Mouse (Mus musculus) limb, embryonic 11.5 days (tissue): ENCODE results near the gene Ppm1j. TPM values are rescaled to one million over a fixed set of nuclear protein-coding genes. Genes with fewer than 3 reads are reported as not detected.

Experiments
- ATAC-seq: fragments of 200-750 bp; cut with Nextera tagmentation; 2 replicates; pipeline ENCODE4 v1.8.0; 2017; ENCODE audit warnings: low read depth; ENCODE audit not compliant: insufficient number of reproducible peaks, low FRiP score, low TSS enrichment
- DNase-seq: peaks from one replicate; pipeline ENCODE4 v3.0.0-alpha.2; 2015; ENCODE audit warnings: low spot score
- H3K27ac ChIP-seq: fragments of 300-500 bp; sonication (generic); replicated peaks from 2 replicates; pipeline ENCODE4 v1.5.1; 2014; ENCODE audit warnings: low read depth, mild to moderate bottlenecking, low read length
- H3K27me3 ChIP-seq: fragments of 300-500 bp; sonication (generic); 2 replicates; pipeline ENCODE4 v1.6.1; 2014; ENCODE audit warnings: mild to moderate bottlenecking, low read length, mixed read lengths; ENCODE audit not compliant: control insufficient read depth, insufficient read depth
- H3K36me3 ChIP-seq: fragments of 300-500 bp; sonication (generic); 2 replicates; pipeline ENCODE4 v1.6.1; 2014; ENCODE audit warnings: mild to moderate bottlenecking, low read length, moderate library complexity, mixed read lengths; ENCODE audit not compliant: control insufficient read depth, insufficient read depth
- H3K4me1 ChIP-seq: fragments of 300-500 bp; sonication (generic); 2 replicates; pipeline ENCODE4 v1.6.1; 2014; ENCODE audit warnings: low read length, mixed read lengths; ENCODE audit not compliant: control insufficient read depth, insufficient read depth
- H3K4me2 ChIP-seq: fragments of 300-500 bp; sonication (generic); 2 replicates; pipeline ENCODE4 v1.6.1; 2014; ENCODE audit warnings: low read depth, mild to moderate bottlenecking, moderate library complexity; ENCODE audit not compliant: severe bottlenecking
- H3K4me3 ChIP-seq: fragments of 300-500 bp; sonication (generic); 2 replicates; pipeline ENCODE4 v1.5.1; 2014; ENCODE audit warnings: low read depth, low read length
- H3K9ac ChIP-seq: fragments of 300-500 bp; sonication (generic); 2 replicates; pipeline ENCODE4 v1.6.1; 2014; ENCODE audit warnings: mild to moderate bottlenecking, low read length
- H3K9me3 ChIP-seq: fragments of 300-500 bp; sonication (generic); 2 replicates; pipeline ENCODE4 v1.6.1; 2016; ENCODE audit warnings: low read length; ENCODE audit not compliant: control insufficient read depth
- WGBS: fragments of 180-500 bp; shearing (Covaris S2); extraction: QIAGEN DNeasy Blood & Tissue Kit; methylation state at CpG from one replicate; pipeline ENCODE4 v1.1.7; 2014; 5-methylcytosine and 5-hydroxymethylcytosine counted together
- polyA plus RNA-seq: library from polyadenylated mRNA; unstranded; fragments of >200 nt; fragmentation: Nextera tagmentation; extraction: Ambion mirVana; gene quantifications from 2 replicates; pipeline ENCODE4 v1.2.1, GENCODE M21; 2014

The Ppm1j gene
- polyA plus RNA-seq, 1 experiment from 2014 or later = 1.8 TPM

DNA sequence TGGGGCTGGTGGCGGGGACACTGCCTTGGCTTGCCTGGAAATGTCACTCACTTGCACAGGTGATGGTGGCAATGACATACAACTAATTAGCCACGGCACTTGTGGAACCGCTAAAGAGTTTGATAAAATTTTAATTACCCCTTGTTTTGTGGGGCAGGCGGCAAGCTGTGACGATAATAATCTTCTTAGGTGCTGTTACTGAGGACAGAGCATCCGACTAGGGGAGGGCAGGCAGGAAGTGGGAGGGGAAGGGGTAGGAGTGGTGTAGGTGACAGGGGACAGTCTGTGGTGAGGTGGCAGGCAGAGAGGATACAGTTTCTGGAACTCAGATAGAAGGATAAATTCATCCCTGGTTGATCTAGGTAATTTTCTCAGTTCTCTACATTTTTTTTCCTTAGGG lies 9.4 kb upstream of the Ppm1j start:
- DNase-seq (no peak), ATAC-seq (no peak)
- H3K9ac ChIP-seq = no peak overlapping the region
- no peak overlapping the region for H3K4me3 ChIP-seq
- peaks cover 20% of the 10 kb centered on the region for H3K4me1 ChIP-seq
- 26% methylated on average over 6 of the region's 6 CpGs for WGBS
- peaks cover under 1% of the 10 kb centered on the region for H3K27me3 ChIP-seq
- H3K36me3 ChIP-seq = no peaks in the 10 kb centered on the region
- no peak overlapping the region for H3K4me2 ChIP-seq
- H3K27ac ChIP-seq = no peak overlapping the region; the same call in 1 of the 2 replicates
- H3K9me3 ChIP-seq = no peaks in the 10 kb centered on the region

DNA sequence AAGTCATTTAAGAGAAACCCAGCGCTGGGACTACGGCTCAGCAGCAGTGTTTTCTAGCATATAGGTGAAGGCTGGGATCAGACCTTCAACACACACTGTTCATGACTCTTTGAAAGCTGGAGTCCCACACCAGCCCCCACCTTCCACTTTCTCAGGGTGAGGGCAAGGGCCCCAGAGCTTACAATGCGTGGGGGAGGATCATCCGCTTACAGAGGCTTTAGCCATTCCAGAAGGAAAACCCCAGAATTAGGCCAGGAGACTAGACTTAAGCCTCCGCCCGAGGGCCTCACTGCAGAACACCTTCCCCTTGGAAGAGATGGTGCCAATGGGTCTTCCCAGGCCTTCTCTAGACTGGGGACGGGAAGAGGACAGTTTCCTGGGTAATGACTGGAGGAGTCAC lies 7.6 kb upstream of the Ppm1j start:
- 75% methylated on average over 7 of the region's 7 CpGs for WGBS

DNA sequence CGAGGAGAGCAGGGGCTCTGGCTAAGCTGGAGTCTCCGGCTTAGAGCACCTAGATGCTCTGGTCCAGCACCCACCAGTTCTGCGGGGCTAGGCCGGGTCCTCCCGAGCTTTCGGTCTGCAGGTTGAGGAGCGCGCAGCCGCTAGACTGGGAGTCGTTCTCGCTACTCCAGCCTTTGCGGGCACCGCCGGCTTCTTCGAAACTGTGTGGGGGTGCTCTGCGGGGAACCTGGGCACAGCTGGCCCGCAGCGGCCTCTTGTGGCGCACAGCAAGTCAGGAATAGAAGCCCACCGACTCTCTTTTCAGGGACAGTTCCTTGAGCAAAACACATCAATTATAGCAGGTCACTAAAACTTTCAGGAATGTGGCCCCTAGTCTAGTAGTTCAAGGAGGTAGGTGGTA lies 3.5 kb upstream of the Ppm1j start:
- Histone ChIP-seq H3K4me1 (peaks cover 15% of the 10 kb centered on the region), H3K36me3 (no peaks in the 10 kb centered on the region), H3K27me3 (peaks cover 48% of the 10 kb centered on the region), H3K4me2 (peak overlapping the region; percentile 69), H3K9ac (peak overlapping the region; percentile 45), H3K9me3 (no peaks in the 10 kb centered on the region), H3K27ac (no peak overlapping the region), H3K4me3 (peak overlapping the region; percentile 34)
- no peak for ATAC-seq
- DNase-seq = peak; percentile 80
- WGBS = 2% methylated on average over 20 of the region's 20 CpGs

More for the DNA sequence above, 7.6 kb upstream of the Ppm1j start:
- Histone ChIP-seq H3K9me3 (no peaks in the 10 kb centered on the region), H3K27me3 (peaks cover 16% of the 10 kb centered on the region), H3K9ac (no peak overlapping the region), H3K27ac (no peak overlapping the region; the same call in 1 of the 2 replicates), H3K36me3 (no peaks in the 10 kb centered on the region), H3K4me1 (peaks cover 24% of the 10 kb centered on the region), H3K4me2 (no peak overlapping the region), H3K4me3 (no peak overlapping the region)
- ATAC-seq (no peak), DNase-seq (no peak)

DNA sequence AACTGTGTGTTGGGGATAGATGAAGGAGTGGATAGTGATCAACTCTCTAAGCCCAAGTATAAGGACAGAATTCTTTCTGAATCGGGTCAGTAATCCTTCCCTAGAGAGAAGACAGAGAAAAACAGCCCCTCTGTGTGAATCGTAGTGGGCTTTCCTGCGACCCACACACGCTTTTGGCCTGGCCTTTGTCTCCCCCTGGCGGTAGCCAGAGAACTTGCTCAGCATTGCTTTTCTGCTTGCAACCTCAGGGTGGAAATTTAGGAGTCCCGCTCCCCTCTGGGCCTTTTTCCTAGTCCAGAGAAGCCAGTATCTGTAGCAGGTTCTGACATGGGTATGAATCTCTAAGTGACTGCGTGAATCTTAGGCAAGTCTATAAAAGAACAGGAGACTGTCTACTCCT lies 907 bp upstream of the Ppm1j start:
- Histone ChIP-seq H3K4me2 (no peak overlapping the region), H3K36me3 (no peaks in the 10 kb centered on the region), H3K4me1 (peaks cover 11% of the 10 kb centered on the region), H3K9ac (no peak overlapping the region), H3K9me3 (no peaks in the 10 kb centered on the region), H3K27me3 (peaks cover 64% of the 10 kb centered on the region), H3K4me3 (no peak overlapping the region), H3K27ac (no peak overlapping the region)
- 0% methylated on average over 7 of the region's 7 CpGs for WGBS
- no peak for ATAC-seq
- peak; percentile 86 for DNase-seq

DNA sequence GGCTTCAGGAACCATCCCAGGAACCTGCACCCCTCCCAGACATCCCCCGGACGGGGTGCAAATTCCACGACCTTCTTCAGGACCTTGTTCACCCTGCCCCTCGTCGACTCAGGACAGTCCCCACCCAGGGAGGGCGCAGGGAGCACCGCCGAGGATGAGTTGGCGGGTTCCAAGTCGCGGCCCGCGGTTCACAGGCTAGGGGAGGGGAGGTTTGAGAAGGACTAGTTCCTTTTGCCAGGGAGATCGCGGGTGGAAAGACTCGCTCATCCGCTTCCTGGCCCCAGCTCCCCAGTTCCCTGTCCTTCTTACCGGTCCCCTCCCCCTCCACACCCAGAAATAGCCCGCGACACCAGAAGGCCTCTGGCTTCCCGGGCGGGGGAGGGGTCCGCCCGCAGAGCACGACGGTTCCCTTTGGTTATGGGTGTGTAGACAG lies 631 bp downstream of the Ppm1j start, which contains the start of gene Fam19a3:
TSS of gene Fam19a3 (minus strand) at position 370 of the 433 bp plus-strand sequence.
- H3K27ac ChIP-seq = no peak within 1 kb of the TSS
- peak within 1 kb of the TSS; percentile 95 for H3K4me2 ChIP-seq
- no peaks in the 10 kb centered on the region for H3K9me3 ChIP-seq
- peak within 1 kb of the TSS; percentile 36; the same call in 1 of the 2 replicates for H3K9ac ChIP-seq
- H3K36me3 ChIP-seq = no peaks in the 10 kb centered on the region
- peaks cover 11% of the 10 kb centered on the region for H3K4me1 ChIP-seq
- H3K4me3 ChIP-seq = peak within 1 kb of the TSS; percentile 50
- ATAC-seq (0 out of 2 replicates have a peak, but pooled peaks have one; percentile 8), DNase-seq (no peak)
- under 1% methylated on average over 26 of the region's 26 CpGs for WGBS
- H3K27me3 ChIP-seq = peaks cover 63% of the 10 kb centered on the region

DNA sequence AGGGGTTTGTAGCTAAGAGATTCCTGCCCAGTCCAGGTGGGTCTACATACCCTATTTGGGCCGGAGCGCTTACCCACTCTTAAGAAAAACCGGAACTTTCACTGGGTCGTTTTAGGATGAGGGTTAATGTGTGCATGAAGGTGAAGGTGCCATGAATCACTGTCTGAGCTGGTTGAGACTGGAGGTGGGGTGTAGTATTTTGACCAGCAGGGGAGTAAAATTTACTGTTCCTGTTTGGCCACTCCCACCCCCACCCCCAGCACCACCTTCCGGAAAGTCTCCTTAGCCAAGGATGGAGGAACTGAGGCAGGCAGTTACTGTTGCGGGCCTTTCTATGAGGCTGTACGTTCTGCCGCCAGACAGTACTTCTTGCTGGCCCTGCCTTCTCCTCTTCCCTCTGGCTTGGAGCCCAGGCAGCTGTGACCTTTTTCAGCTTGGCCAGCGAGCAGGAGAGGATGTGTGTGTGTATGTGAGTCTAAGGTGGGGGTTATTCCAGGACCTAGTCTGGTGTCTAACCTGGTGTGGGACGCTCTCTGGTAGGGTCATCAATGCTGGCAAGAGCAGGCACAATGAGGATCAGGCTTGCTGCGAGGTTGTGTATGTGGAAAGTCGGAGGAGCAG lies 1.3 kb downstream of the Ppm1j start:
- H3K4me3 ChIP-seq = peak overlapping the region; percentile 50; the same call in 1 of the 2 replicates
- H3K27ac ChIP-seq = no peak overlapping the region
- peak overlapping the region; percentile 95 for H3K4me2 ChIP-seq
- 11% methylated on average over 12 of the region's 12 CpGs for WGBS
- no peaks in the 10 kb centered on the region for H3K36me3 ChIP-seq
- peaks cover 8% of the 10 kb centered on the region for H3K4me1 ChIP-seq
- ATAC-seq (no peak), DNase-seq (no peak)
- no peaks in the 10 kb centered on the region for H3K9me3 ChIP-seq
- H3K9ac ChIP-seq = no peak overlapping the region
- peaks cover 56% of the 10 kb centered on the region for H3K27me3 ChIP-seq

DNA sequence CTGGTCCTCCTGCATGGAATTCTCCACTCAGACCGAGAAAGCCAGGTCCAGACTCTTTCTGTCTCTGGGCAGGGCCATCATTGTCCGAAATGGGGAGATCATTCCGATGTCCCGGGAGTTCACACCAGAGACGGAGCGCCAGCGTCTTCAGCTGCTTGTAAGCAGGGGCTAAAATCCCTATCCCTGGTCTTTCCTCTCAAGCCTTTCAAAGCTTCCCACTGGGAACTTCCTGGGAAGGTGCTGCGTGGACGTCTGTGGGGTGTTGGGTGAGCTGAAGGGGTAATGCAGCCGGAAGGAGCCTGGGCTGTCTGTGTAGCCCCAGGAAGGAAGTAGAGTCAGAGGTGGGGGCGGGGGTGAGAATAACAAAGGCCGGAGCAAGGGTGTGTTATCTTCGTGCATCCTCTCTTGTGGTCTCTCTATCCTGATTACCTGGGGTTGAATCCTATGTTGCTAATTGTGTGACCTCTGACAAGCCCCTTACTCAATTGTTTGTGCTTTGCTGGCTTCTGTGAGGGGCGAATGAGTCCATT lies 3.2 kb downstream of the Ppm1j start:
- 38% methylated on average over 14 of the region's 14 CpGs for WGBS
- H3K9ac ChIP-seq = no peak overlapping the region

DNA sequence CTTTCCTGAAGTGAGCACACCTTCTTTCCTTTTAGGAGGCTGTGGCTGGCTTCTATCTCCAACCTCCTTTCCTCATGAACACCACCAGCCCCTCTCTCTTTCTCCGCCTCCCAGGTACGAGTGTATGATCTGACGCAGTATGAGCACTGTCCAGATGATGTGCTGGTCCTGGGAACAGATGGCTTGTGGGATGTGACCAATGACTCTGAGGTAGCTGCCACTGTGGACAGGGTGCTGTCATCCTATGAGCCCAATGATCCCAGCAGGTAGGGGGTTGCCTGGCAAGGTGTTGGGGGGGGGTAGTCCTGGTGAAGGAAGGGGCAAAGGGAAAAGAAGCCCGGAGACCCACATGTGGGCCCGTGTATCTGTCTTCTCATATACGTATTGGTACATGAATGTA lies 4.4 kb downstream of the Ppm1j start:
- Histone ChIP-seq H3K4me2 (no peak overlapping the region), H3K27me3 (peaks cover 36% of the 10 kb centered on the region), H3K9ac (no peak overlapping the region), H3K36me3 (no peaks in the 10 kb centered on the region), H3K4me3 (no peak overlapping the region), H3K4me1 (peaks cover 13% of the 10 kb centered on the region), H3K27ac (no peak overlapping the region), H3K9me3 (no peaks in the 10 kb centered on the region)
- WGBS = 90% methylated on average over 6 of the region's 6 CpGs
- DNase-seq = no peak
- ATAC-seq = no peak

More for the DNA sequence above, 3.2 kb downstream of the Ppm1j start:
- peaks cover 7% of the 10 kb centered on the region for H3K4me1 ChIP-seq
- H3K27me3 ChIP-seq = peaks cover 40% of the 10 kb centered on the region
- DNase-seq (no peak), ATAC-seq (no peak)
- no peaks in the 10 kb centered on the region for H3K36me3 ChIP-seq
- no peak overlapping the region for H3K27ac ChIP-seq
- no peak overlapping the region for H3K4me3 ChIP-seq
- no peak overlapping the region for H3K4me2 ChIP-seq
- no peaks in the 10 kb centered on the region for H3K9me3 ChIP-seq
